Mouse (Mus musculus) bone marrow macrophage, adult 2 months (primary cell): ENCODE measurements around the gene Prkcsh.

Source experiments
- CTCF ChIP-seq: IDR thresholded peaks from 2 replicates; pipeline ENCODE4 v1.5.1; 2012; ENCODE audit warnings: low read depth, mild to moderate bottlenecking, low read length, moderate library complexity
- POLR2A ChIP-seq: IDR thresholded peaks from 2 replicates; pipeline ENCODE4 v1.6.1; 2012; ENCODE audit warnings: mild to moderate bottlenecking, low read depth, low read length, borderline replicate concordance

DNA sequence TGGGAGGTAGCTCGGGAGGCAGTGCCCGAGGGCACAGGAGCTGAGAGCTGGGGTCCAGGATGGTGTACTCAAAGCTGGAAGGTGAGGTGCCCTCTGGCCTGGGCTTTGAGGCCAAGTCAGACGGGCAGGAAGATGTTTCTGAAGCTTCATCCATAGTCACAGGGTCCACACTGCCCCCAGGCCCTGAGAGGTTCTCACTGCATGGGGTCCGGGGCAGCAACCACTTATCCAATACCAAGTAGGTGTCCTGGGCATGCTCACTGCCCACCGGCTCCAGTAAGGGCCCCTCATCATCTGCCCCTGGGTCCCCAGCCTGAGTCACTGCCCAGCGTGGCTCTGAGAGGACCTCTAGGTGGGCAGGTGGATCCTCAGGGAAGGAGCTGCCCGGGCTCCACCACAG is 43.4 kb upstream of the Prkcsh start:
- TF ChIP-seq CTCF (no peak), POLR2A (no peak)
